9 mouse cellular contexts compared by ENCODE assay signal in genomic region chr14:118005697-118006096, GRCm38 (mm10). TPM values are rescaled to one million over a fixed set of nuclear protein-coding genes. Genes with fewer than 3 reads are reported as not detected.
DNase-seq lines count a peak whose midpoint lies in the region; ATAC-seq and TF ChIP-seq lines count a peak whose summit lies in the region.
"Had no signal": no experiment of that assay in that cellular context is flagged by ENCODE, and none has a peak within 500 bp of the region (broad histone marks: within the 10 kb centered on the region; RNA-seq: fewer than 3 reads in every experiment).

No protein-coding gene starts in this region.

- POLR2A ChIA-PET in Patski (lab: Charles Lee) = no interaction called here

- H3K9me3 ChIP-seq in embryonic facial prominence, embryonic 12.5 days = no peaks in the 10 kb centered on the region
- no peaks in the 10 kb centered on the region for H3K9me3 ChIP-seq in hindbrain, embryonic 10.5 days
- H3K9me3 ChIP-seq: stomach, embryonic 15.5 days had no signal

- peaks cover 4% of the 10 kb centered on the region for H3K27me3 ChIP-seq in Patski
- peaks cover 16% of the 10 kb centered on the region for H3K27me3 ChIP-seq in embryonic facial prominence, embryonic 12.5 days
- peaks cover 23% of the 10 kb centered on the region for H3K27me3 ChIP-seq in hindbrain, embryonic 10.5 days (ENCODE audit: insufficient read depth, poor library complexity, severe bottlenecking)
- H3K27me3 ChIP-seq: stomach, embryonic 15.5 days had no signal

- DNase-seq in gastrocnemius, adult 2 months = peak; percentile 23
- DNase-seq in gastrocnemius, adult 8-10 months (ENCODE audit: low spot score in 2 of 2) = no peak
- no peak for DNase-seq in Patski (ENCODE audit: low read depth, low spot score)
- peak; percentile 39 for DNase-seq in hindbrain, embryonic 10.5 days (ENCODE audit: low spot score)
- DNase-seq in layer of hippocampus, adult 18-20 months (ENCODE audit: low spot score in 2 of 2) = peak; percentile 29 to 76
- peak; percentile 65 for DNase-seq in mesoderm, embryonic 11.5 days (ENCODE audit: low read depth, low spot score)
- peak; percentile 24 for DNase-seq in telencephalon, adult 2 months (ENCODE audit: low read depth, low spot score)

- peaks cover 12% of the 10 kb centered on the region for H3K4me1 ChIP-seq in embryonic facial prominence, embryonic 12.5 days
- H3K4me1 ChIP-seq in hindbrain, embryonic 10.5 days (replicated peaks) = peaks cover 19% of the 10 kb centered on the region

- H3K36me3 ChIP-seq in embryonic facial prominence, embryonic 12.5 days = no peaks in the 10 kb centered on the region
- H3K36me3 ChIP-seq in hindbrain, embryonic 10.5 days = no peaks in the 10 kb centered on the region
- H3K36me3 ChIP-seq: stomach, embryonic 15.5 days had no signal

- in situ Hi-C loops in Patski (cut with MboI; ENCODE audit: low pct_unique_long_range_greater_than_20kb) = loop anchor here (10.0 to 25.0 kb wide), 2 partner anchors 129 to 582 kb away; partner anchors contain the start of genes Gpr180 and Tgds

- H3K4me2 ChIP-seq in embryonic facial prominence, embryonic 12.5 days (replicated peaks) = no peak overlapping the region
- H3K4me2 ChIP-seq: stomach, embryonic 15.5 days had no signal

- peak; percentile 67 for TF ChIP-seq CTCF in gastrocnemius, adult 2 months (IDR thresholded peaks at IDR 0.05)
- TF ChIP-seq CTCF in Patski (IDR thresholded peaks at IDR 0.05) = peak; percentile 62

- intact Hi-C loops in gastrocnemius, adult 2 months (cut with DNase I) = loop anchor here (1.0 kb wide), 1 partner anchor 147 kb away; no protein-coding TSS in a partner anchor

- no peak overlapping the region for H3K9ac ChIP-seq in embryonic facial prominence, embryonic 12.5 days
- H3K9ac ChIP-seq: stomach, embryonic 15.5 days had no signal

- WGBS in embryonic facial prominence, embryonic 12.5 days = 23% methylated on average over 5 of the region's 5 CpGs
- WGBS in hindbrain, embryonic 10.5 days = 35% methylated on average over 5 of the region's 5 CpGs

- no peak overlapping the region for H3K27ac ChIP-seq in gastrocnemius, adult 2 months
- H3K27ac ChIP-seq in embryonic facial prominence, embryonic 12.5 days = no peak overlapping the region
- no peak overlapping the region for H3K27ac ChIP-seq in hindbrain, embryonic 10.5 days
- H3K27ac ChIP-seq: stomach, embryonic 15.5 days had no signal

- peak; percentile 59 for ATAC-seq in Patski
- ATAC-seq in embryonic facial prominence, embryonic 12.5 days (ENCODE audit: insufficient number of reproducible peaks, insufficient read depth, low FRiP score, low TSS enrichment) = 0 out of 2 replicates have a peak, but pooled peaks have one; percentile 24

- CTCF ChIA-PET in Patski (lab: Charles Lee) = interaction anchor here (0.6 kb wide), 1 partner anchor 1541 kb away, joined by 4 read pairs; no protein-coding TSS in a partner anchor

- H3K4me3 ChIP-seq in gastrocnemius, adult 2 months = no peak overlapping the region
- no peak overlapping the region for H3K4me3 ChIP-seq in embryonic facial prominence, embryonic 12.5 days
- no peak overlapping the region for H3K4me3 ChIP-seq in hindbrain, embryonic 10.5 days
- H3K4me3 ChIP-seq: stomach, embryonic 15.5 days had no signal

RNA-seq across cellular contexts. Expression of gene Dct, which starts 46.3 kb away (rescaled TPM):
- total RNA-seq in gastrocnemius, adult 2 months (2021) = under 1 TPM; 0.56 to 0.59 TPM
- under 1 TPM; 0.22 to 0.75 (median 0.45) TPM for total RNA-seq in gastrocnemius, adult 8-10 months (2022)
- polyA plus RNA-seq in Patski (2021) = 0.04 TPM
- polyA plus RNA-seq in embryonic facial prominence, embryonic 12.5 days (2016; fragmentation: Nextera tagmentation; extraction: Ambion mirVana) = 7.6 and 13.6 TPM in 2 replicates
- polyA plus RNA-seq in hindbrain, embryonic 10.5 days (2016; fragmentation: Nextera tagmentation; extraction: Ambion mirVana) = 3.2 and 3.5 TPM in 2 replicates
- total RNA-seq in layer of hippocampus, adult 18-20 months (2021) = under 1 TPM; 0.46 to 0.62 TPM

Comparison
In these comparisons a context has a peak if more than half of its experiments do, and no peak if none do; other contexts are left out.
1. DNase-seq: peak in gastrocnemius, adult 2 months (single experiment), hindbrain, embryonic 10.5 days (single experiment), layer of hippocampus, adult 18-20 months (2 of 2), mesoderm, embryonic 11.5 days (single experiment) and telencephalon, adult 2 months (single experiment); none in gastrocnemius, adult 8-10 months (0 of 2) and Patski (single experiment).